Comparison of ENCODE assay signal across 22 mouse cellular contexts in genomic region chr3:126962326-126962725, GRCm38 (mm10).
DNase-seq lines count a peak whose midpoint lies in the region; ATAC-seq and TF ChIP-seq lines count a peak whose summit lies in the region.
"Had no signal": no experiment of that assay in that cellular context is flagged by ENCODE, and none has a peak within 500 bp of the region (broad histone marks: within the 10 kb centered on the region; RNA-seq: fewer than 3 reads in every experiment).

No protein-coding gene starts in this region.

- ATAC-seq in cerebellum, adult (ENCODE audit: insufficient number of reproducible peaks, low FRiP score, low TSS enrichment), result peak; percentile 73
- ATAC-seq in erythroid progenitor cell, adult 5-6 weeks (replicated peaks; ENCODE audit: low FRiP score, poor library complexity, severe bottlenecking), result 0 out of 2 replicates have a peak, but pooled peaks have one; percentile 19
- no peak for ATAC-seq in erythroblast, adult 5-6 weeks (replicated peaks; ENCODE audit: low FRiP score, poor library complexity, severe bottlenecking)
- ATAC-seq: forebrain, embryonic 16.5 days; hindbrain, embryonic 16.5 days; inflammation-experienced regulatory T-cells, adult 6 months; intestine, postnatal 0 days had no signal

- TF ChIP-seq POLR2A in cerebellum, adult 2 months (IDR thresholded peaks at IDR 0.05; ENCODE audit: borderline replicate concordance, insufficient read depth, low read length), result no peak

- WGBS in cerebellum, adult 2 months, result 24% methylated on average over 8 of the region's 8 CpGs

- H3K27ac ChIP-seq in cerebellum, adult 2 months (ENCODE audit: insufficient read depth, low read length), result peak overlapping the region; percentile 22
- H3K27ac ChIP-seq in gastrocnemius, adult 2 months, result no peak overlapping the region
- H3K27ac ChIP-seq: embryonic facial prominence, embryonic 15.5 days; forebrain, embryonic 12.5 days; heart, embryonic 13.5 days; hindbrain, embryonic 12.5 days had no signal

- TF ChIP-seq CTCF in cerebellum, adult 2 months (IDR thresholded peaks at IDR 0.05; ENCODE audit: borderline replicate concordance, insufficient read depth, low read depth, low read length), result no peak
- TF ChIP-seq CTCF in gastrocnemius, adult 2 months (IDR thresholded peaks at IDR 0.05), result no peak

- no peak overlapping the region for H3K4me3 ChIP-seq in cerebellum, adult 2 months (replicated peaks; ENCODE audit: insufficient read depth, low read depth, low read length)
- H3K4me3 ChIP-seq in gastrocnemius, adult 2 months, result no peak overlapping the region
- H3K4me3 ChIP-seq: embryonic facial prominence, embryonic 15.5 days; forebrain, embryonic 12.5 days; heart, embryonic 13.5 days; hindbrain, embryonic 12.5 days had no signal

- intact Hi-C loops in gastrocnemius, adult 2 months (cut with DNase I), result no loop called here

- DNase-seq in cerebellum, postnatal 4 days (ENCODE audit: low spot score in 2 of 2), result no peak
- peak; percentile 62 to 80 for DNase-seq in cerebellum, adult 2 months
- peak; percentile 31 to 49 for DNase-seq in cerebellum, postnatal 10 days
- no peak for DNase-seq in testis, postnatal 10 days (ENCODE audit: low spot score)
- no peak for DNase-seq in gastrocnemius, adult 2 months
- DNase-seq: adrenal gland, postnatal 10 days; B cell, adult 2 months; embryo, embryonic 11 days; gastrocnemius, postnatal 25 days; heart, postnatal 4 days; kidney, adult 9 months had no signal

- no peaks in the 10 kb centered on the region for H3K27me3 ChIP-seq in cerebellum, adult 2 months (ENCODE audit: control insufficient read depth, insufficient read depth, low read length)
- H3K27me3 ChIP-seq: embryonic facial prominence, embryonic 15.5 days; forebrain, embryonic 12.5 days; heart, embryonic 13.5 days; hindbrain, embryonic 12.5 days had no signal

- H3K4me1 ChIP-seq in cerebellum, adult 2 months (ENCODE audit: control insufficient read depth, insufficient read depth, low read length), result peaks cover 13% of the 10 kb centered on the region
- H3K4me1 ChIP-seq: embryonic facial prominence, embryonic 15.5 days; forebrain, embryonic 12.5 days; heart, embryonic 13.5 days; hindbrain, embryonic 12.5 days had no signal

Comparison
In these comparisons a context has a peak if more than half of its experiments do, and no peak if none do; other contexts are left out.
1. DNase-seq: peak in cerebellum, adult 2 months (2 of 2) and cerebellum, postnatal 10 days (2 of 2); none in cerebellum, postnatal 4 days (0 of 2), testis, postnatal 10 days (single experiment) and gastrocnemius, adult 2 months (single experiment).